ENCODE assay signal across 14 mouse cellular contexts in the genomic region with DNA sequence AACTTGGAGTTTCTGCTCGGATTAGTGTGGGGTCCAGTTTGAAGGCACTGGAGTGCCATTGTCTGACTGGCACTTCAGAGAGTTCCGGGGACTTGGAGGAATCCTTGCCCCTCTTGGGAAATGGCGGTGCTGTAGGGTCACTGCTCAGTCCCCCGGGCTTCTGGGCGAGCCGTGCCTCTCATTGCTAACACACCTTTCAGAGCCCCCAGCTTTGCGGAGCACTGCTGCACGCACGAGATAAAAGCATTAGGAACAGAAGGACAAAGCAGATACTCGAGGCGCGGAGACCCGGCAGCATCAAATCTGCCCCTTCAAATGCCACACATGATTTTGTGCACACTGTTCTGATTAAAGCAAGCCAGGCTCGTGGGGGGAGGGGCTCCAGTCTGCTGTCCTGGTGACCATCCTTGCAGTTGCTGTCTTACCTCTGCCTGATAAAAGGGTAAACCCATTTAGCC.
DNase-seq lines count a peak whose midpoint lies in the region; ATAC-seq and TF ChIP-seq lines count a peak whose summit lies in the region.
"Had no signal": no experiment of that assay in that cellular context is flagged by ENCODE, and none has a peak within 500 bp of the region (broad histone marks: within the 10 kb centered on the region; RNA-seq: fewer than 3 reads in every experiment).

No protein-coding gene starts in this region.

- no peak for TF ChIP-seq EP300 in stomach, postnatal 0 days (optimal IDR thresholded peaks at IDR 0.05)

- no peaks in the 10 kb centered on the region for H3K9me3 ChIP-seq in E14TG2a.4 (ENCODE audit: low read length)
- H3K9me3 ChIP-seq in forebrain, embryonic 15.5 days, result no peaks in the 10 kb centered on the region
- no peaks in the 10 kb centered on the region for H3K9me3 ChIP-seq in midbrain, embryonic 12.5 days
- no peaks in the 10 kb centered on the region for H3K9me3 ChIP-seq in stomach, postnatal 0 days (ENCODE audit: control insufficient read depth, low read length)
- no peaks in the 10 kb centered on the region for H3K9me3 ChIP-seq in liver, embryonic 12.5 days (replicated peaks)
- H3K9me3 ChIP-seq: embryonic facial prominence, embryonic 15.5 days had no signal

- H3K27ac ChIP-seq in forebrain, embryonic 15.5 days (replicated peaks), result no peak overlapping the region
- H3K27ac ChIP-seq in midbrain, embryonic 12.5 days (replicated peaks), result peak overlapping the region; percentile 60
- no peak overlapping the region for H3K27ac ChIP-seq in stomach, postnatal 0 days (replicated peaks)
- no peak overlapping the region for H3K27ac ChIP-seq in liver, embryonic 12.5 days
- H3K27ac ChIP-seq: embryonic facial prominence, embryonic 15.5 days; layer of hippocampus, adult 2 months had no signal

- peak overlapping the region; percentile 32; the same call in 1 of the 2 replicates for H3K4me3 ChIP-seq in E14TG2a.4 (replicated peaks; ENCODE audit: low read length)
- H3K4me3 ChIP-seq in forebrain, embryonic 15.5 days, result no peak overlapping the region
- 0 out of 2 replicates have a peak overlapping the region, but pooled peaks have one; percentile 13 for H3K4me3 ChIP-seq in midbrain, embryonic 12.5 days
- H3K4me3 ChIP-seq in stomach, postnatal 0 days (ENCODE audit: low read depth, low read length), result no peak overlapping the region
- H3K4me3 ChIP-seq in liver, embryonic 12.5 days, result no peak overlapping the region
- H3K4me3 ChIP-seq: embryonic facial prominence, embryonic 15.5 days; layer of hippocampus, adult 2 months had no signal

- intact Hi-C loops in gastrocnemius, postnatal 36 days (cut with DNase I), result no loop called here

- no peaks in the 10 kb centered on the region for H3K36me3 ChIP-seq in E14TG2a.4 (ENCODE audit: insufficient read depth, low read length)
- H3K36me3 ChIP-seq in forebrain, embryonic 15.5 days, result no peaks in the 10 kb centered on the region
- H3K36me3 ChIP-seq in midbrain, embryonic 12.5 days, result no peaks in the 10 kb centered on the region
- no peaks in the 10 kb centered on the region for H3K36me3 ChIP-seq in stomach, postnatal 0 days (ENCODE audit: control insufficient read depth, insufficient read depth, low read length)
- H3K36me3 ChIP-seq in liver, embryonic 12.5 days, result no peaks in the 10 kb centered on the region
- H3K36me3 ChIP-seq: embryonic facial prominence, embryonic 15.5 days had no signal

- no peak overlapping the region for H3K9ac ChIP-seq in forebrain, embryonic 15.5 days (replicated peaks)
- peak overlapping the region; percentile 11; the same call in 1 of the 2 replicates for H3K9ac ChIP-seq in midbrain, embryonic 12.5 days (replicated peaks)
- H3K9ac ChIP-seq in stomach, postnatal 0 days (ENCODE audit: low read length), result no peak overlapping the region
- no peak overlapping the region for H3K9ac ChIP-seq in liver, embryonic 12.5 days
- H3K9ac ChIP-seq: embryonic facial prominence, embryonic 15.5 days had no signal

- 0 out of 2 replicates have a peak overlapping the region, but pooled peaks have one; percentile 12 for H3K4me2 ChIP-seq in forebrain, embryonic 15.5 days (replicated peaks)
- peak overlapping the region; percentile 38 for H3K4me2 ChIP-seq in midbrain, embryonic 12.5 days (replicated peaks)
- H3K4me2 ChIP-seq in stomach, postnatal 0 days (replicated peaks; ENCODE audit: low read depth), result no peak overlapping the region
- no peak overlapping the region for H3K4me2 ChIP-seq in liver, embryonic 12.5 days
- H3K4me2 ChIP-seq: embryonic facial prominence, embryonic 15.5 days had no signal

- H3K27me3 ChIP-seq in E14TG2a.4 (ENCODE audit: insufficient read depth, low read length), result peaks cover 5% of the 10 kb centered on the region; the same call in 1 of the 2 replicates
- H3K27me3 ChIP-seq in forebrain, embryonic 15.5 days, result no peaks in the 10 kb centered on the region
- H3K27me3 ChIP-seq in midbrain, embryonic 12.5 days, result peaks cover 15% of the 10 kb centered on the region; the same call in 1 of the 2 replicates
- H3K27me3 ChIP-seq in stomach, postnatal 0 days (ENCODE audit: control insufficient read depth, insufficient read depth, low read length), result no peaks in the 10 kb centered on the region
- H3K27me3 ChIP-seq in liver, embryonic 12.5 days (replicated peaks), result peaks cover 9% of the 10 kb centered on the region; the same call in 1 of the 2 replicates

- WGBS in forebrain, embryonic 15.5 days, result 17% methylated on average over 14 of the region's 14 CpGs
- WGBS in midbrain, embryonic 12.5 days, result 11% methylated on average over 14 of the region's 14 CpGs
- 33% methylated on average over 14 of the region's 14 CpGs for WGBS in stomach, postnatal 0 days
- 17% methylated on average over 14 of the region's 14 CpGs for WGBS in liver, embryonic 12.5 days (ENCODE audit: insufficient replicate concordance)

- H3K4me1 ChIP-seq in E14TG2a.4 (replicated peaks; ENCODE audit: low read depth, low read length), result peaks cover 52% of the 10 kb centered on the region
- peaks cover 21% of the 10 kb centered on the region for H3K4me1 ChIP-seq in forebrain, embryonic 15.5 days
- H3K4me1 ChIP-seq in midbrain, embryonic 12.5 days, result peaks cover 14% of the 10 kb centered on the region
- H3K4me1 ChIP-seq in stomach, postnatal 0 days (replicated peaks; ENCODE audit: control insufficient read depth, insufficient read depth), result no peaks in the 10 kb centered on the region
- H3K4me1 ChIP-seq in liver, embryonic 12.5 days, result no peaks in the 10 kb centered on the region
- H3K4me1 ChIP-seq: embryonic facial prominence, embryonic 15.5 days had no signal

- TF ChIP-seq CTCF in E14TG2a.4 (conservative IDR thresholded peaks at IDR 0.05; ENCODE audit: low read length), result no peak
- no peak for TF ChIP-seq CTCF in stomach, postnatal 0 days (IDR thresholded peaks at IDR 0.05; ENCODE audit: low read depth)

- ATAC-seq in forebrain, embryonic 15.5 days (replicated peaks), result no peak
- peak; percentile 62 for ATAC-seq in midbrain, embryonic 12.5 days (ENCODE audit: low FRiP score, low read depth)
- ATAC-seq in stomach, postnatal 0 days (ENCODE audit: low FRiP score, low TSS enrichment), result no peak
- no peak for ATAC-seq in liver, embryonic 12.5 days

- DNase-seq in embryo, embryonic 10.5 days (ENCODE audit: low spot score), result peak; percentile 26
- DNase-seq in embryo, embryonic 10 days (ENCODE audit: low spot score), result no peak
- no peak for DNase-seq in stomach, postnatal 0 days (ENCODE audit: low spot score)
- no peak for DNase-seq in gastrocnemius, postnatal 36 days
- DNase-seq: adrenal gland, postnatal 36 days; cerebellum, adult 11-12 months; kidney, adult 9 months; lung, adult 2 months had no signal

Comparison
In these comparisons a context has a peak if more than half of its experiments do, and no peak if none do; other contexts are left out.
1. H3K4me3 ChIP-seq: peak in E14TG2a.4 (single experiment) and midbrain, embryonic 12.5 days (single experiment); none in forebrain, embryonic 15.5 days (single experiment), stomach, postnatal 0 days (single experiment) and liver, embryonic 12.5 days (single experiment).
2. H3K4me2 ChIP-seq: peak in forebrain, embryonic 15.5 days (single experiment) and midbrain, embryonic 12.5 days (single experiment); none in stomach, postnatal 0 days (single experiment) and liver, embryonic 12.5 days (single experiment).